Mouse (Mus musculus) midbrain, embryonic 15.5 days (tissue): ENCODE results near the gene Tcf25. TPM values are rescaled to one million over a fixed set of nuclear protein-coding genes. Genes with fewer than 3 reads are reported as not detected.
"Not testable (repeated sequence)": the region's sequence is repeated elsewhere in the genome, so short reads cannot be mapped to it uniquely, and the experiment has no call there.

Experiments
- ATAC-seq: fragments of 200-750 bp; cut with Nextera tagmentation; replicated peaks from 2 replicates; pipeline ENCODE4 v1.8.0; 2017; ENCODE audit warnings: moderate TSS enrichment
- H3K27ac ChIP-seq: fragments of 300-500 bp; sonication (generic); 2 replicates; pipeline ENCODE4 v1.5.1; 2015; ENCODE audit warnings: mild to moderate bottlenecking, inconsistent platforms
- H3K27me3 ChIP-seq: fragments of 300-500 bp; sonication (generic); replicated peaks from 2 replicates; pipeline ENCODE4 v1.6.1; 2015; ENCODE audit warnings: inconsistent platforms
- H3K36me3 ChIP-seq: fragments of 300-500 bp; sonication (generic); replicated peaks from 2 replicates; pipeline ENCODE4 v1.6.1; 2015; ENCODE audit warnings: inconsistent platforms
- H3K4me1 ChIP-seq: fragments of 300-500 bp; sonication (generic); 2 replicates; pipeline ENCODE4 v1.6.1; 2015; ENCODE audit warnings: inconsistent platforms
- H3K4me2 ChIP-seq: fragments of 300-500 bp; sonication (generic); 2 replicates; pipeline ENCODE4 v1.6.1; 2015; ENCODE audit warnings: inconsistent platforms, mild to moderate bottlenecking, moderate library complexity
- H3K4me3 ChIP-seq: fragments of 300-500 bp; sonication (generic); 2 replicates; pipeline ENCODE4 v1.5.1; 2015; ENCODE audit warnings: mild to moderate bottlenecking, inconsistent platforms
- H3K9ac ChIP-seq: fragments of 300-500 bp; sonication (generic); 2 replicates; pipeline ENCODE4 v1.6.1; 2015; ENCODE audit warnings: mild to moderate bottlenecking, inconsistent platforms
- H3K9me3 ChIP-seq: fragments of 300-500 bp; sonication (generic); 2 replicates; pipeline ENCODE4 v1.6.1; 2016; ENCODE audit warnings: inconsistent platforms
- WGBS: fragments of 180-500 bp; shearing (Covaris S2); methylation state at CpG from one replicate; pipeline ENCODE4 v1.1.7; 2015; ENCODE audit warnings: mixed read lengths; 5-methylcytosine and 5-hydroxymethylcytosine counted together
- polyA plus RNA-seq: library from polyadenylated mRNA; unstranded; fragments of >200 nt; fragmentation: Nextera tagmentation; extraction: Ambion mirVana; gene quantifications from 2 replicates; pipeline ENCODE4 v1.2.1, GENCODE M21; 2015

The Tcf25 gene
- polyA plus RNA-seq, 1 experiment from 2014 or later: 324 TPM

DNA sequence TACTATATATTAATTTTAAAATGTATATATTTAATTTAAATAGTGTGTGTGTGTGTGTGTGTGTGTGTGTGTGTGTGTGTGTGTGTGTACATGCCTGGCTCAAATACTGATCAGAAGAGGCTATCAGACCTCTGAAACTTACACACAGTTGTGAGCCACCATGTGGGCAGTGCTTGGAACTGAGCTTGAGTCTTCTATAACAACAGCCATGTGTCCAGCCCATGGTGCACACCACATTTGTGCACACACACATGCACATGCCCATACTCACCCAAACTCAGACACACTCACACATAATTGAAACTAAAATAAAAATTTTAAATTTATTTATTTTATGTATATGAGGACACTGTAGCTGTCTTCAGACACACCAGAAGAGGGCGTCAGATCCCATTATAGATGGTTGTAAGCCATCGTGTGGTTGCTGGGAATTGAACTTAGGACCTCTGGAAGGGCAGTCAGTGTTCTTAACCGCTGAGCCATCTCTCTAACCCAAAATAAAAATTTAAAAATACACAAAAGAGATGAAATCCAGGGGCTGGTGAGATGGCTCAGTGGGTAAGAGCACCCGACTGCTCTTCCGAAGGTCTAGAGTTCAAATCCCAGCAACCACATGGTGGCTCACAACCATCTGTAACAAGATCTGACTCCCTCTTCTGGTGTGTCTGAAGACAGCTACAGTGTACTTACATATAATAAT, 41.6 kb downstream of the Tcf25 start:
- peaks cover 34% of the 10 kb centered on the region for H3K4me1 ChIP-seq
- ATAC-seq, H3K27ac ChIP-seq, H3K9me3 ChIP-seq, H3K9ac ChIP-seq, H3K27me3 ChIP-seq: not testable (repeated sequence)
- peak overlapping the region; percentile 74 for H3K4me3 ChIP-seq
- peaks cover 22% of the 10 kb centered on the region for H3K36me3 ChIP-seq
- WGBS: 81% methylated on average over 5 of the region's 5 CpGs
- H3K4me2 ChIP-seq: peak overlapping the region; percentile 95

DNA sequence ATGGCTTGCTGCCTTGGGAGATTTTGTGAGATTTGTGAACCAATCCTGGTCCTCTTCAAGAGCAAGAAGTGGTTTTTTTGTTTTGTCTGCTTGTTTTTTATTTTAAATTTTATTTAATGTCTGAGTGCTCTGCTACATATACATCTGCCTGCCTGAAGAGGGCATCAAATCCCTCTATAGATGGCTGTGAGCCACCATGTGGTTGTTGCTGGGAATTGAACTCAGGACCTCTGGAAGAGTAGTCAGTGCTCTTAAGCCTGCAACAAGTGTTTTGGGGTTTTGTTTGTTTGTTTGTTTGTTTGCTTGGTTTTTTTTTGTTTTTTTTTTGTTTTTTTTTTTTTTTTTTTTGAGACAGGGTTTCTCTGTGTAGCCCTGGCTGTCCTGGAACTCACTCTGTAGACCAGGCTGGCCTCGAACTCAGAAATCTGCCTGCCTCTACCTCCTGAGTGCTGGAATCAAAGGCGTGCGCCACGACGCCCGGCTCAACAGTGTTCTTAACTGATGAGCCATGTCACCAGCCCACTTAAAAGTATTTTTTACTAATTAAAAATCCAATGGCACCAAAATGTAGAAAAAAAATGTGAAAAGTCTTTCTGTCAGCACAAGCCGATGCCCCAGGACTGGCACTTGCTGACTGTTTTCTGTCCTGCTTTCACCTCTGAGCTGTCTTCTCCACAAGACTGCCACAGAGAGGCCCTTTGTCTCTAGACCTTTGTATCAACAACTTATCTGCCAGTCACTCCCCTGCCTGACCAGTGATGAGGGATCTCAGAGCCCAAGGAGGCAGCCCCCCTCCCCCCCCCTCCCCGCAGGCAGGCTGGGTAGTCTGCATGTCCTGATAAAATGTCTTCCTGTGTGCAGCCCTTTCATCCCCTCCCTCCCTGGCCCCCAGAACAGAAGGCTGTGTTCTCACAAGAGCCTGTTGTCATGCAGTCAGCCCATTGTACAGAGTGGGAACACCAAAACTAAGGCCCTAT, 42.7 kb downstream of the Tcf25 start:
- 84% methylated on average over 8 of the region's 8 CpGs for WGBS
- Histone ChIP-seq H3K27ac (no peak overlapping the region), H3K9ac (0 out of 2 replicates have a peak overlapping the region, but pooled peaks have one; percentile 10), H3K9me3 (no peaks in the 10 kb centered on the region), H3K4me2 (peak overlapping the region; percentile 95), H3K27me3 (no peaks in the 10 kb centered on the region), H3K4me1 (peaks cover 31% of the 10 kb centered on the region), H3K4me3 (peak overlapping the region; percentile 74), H3K36me3 (peaks cover 33% of the 10 kb centered on the region)
- no peak for ATAC-seq

- no peak overlapping the region for H3K9ac ChIP-seq
- ATAC-seq: no peak
- WGBS: 74% methylated on average over 8 of the region's 8 CpGs
- no peak overlapping the region for H3K4me3 ChIP-seq
- H3K4me1 ChIP-seq: peaks cover 32% of the 10 kb centered on the region
- H3K36me3 ChIP-seq: peaks cover 38% of the 10 kb centered on the region
- peak overlapping the region; percentile 95 for H3K4me2 ChIP-seq
- no peak overlapping the region for H3K27ac ChIP-seq
- H3K27me3 ChIP-seq: no peaks in the 10 kb centered on the region
- no peaks in the 10 kb centered on the region for H3K9me3 ChIP-seq
Measured at GRCm38 (mm10) chr8:123416944-123417555, 43.5 kb downstream of the Tcf25 start.

DNA sequence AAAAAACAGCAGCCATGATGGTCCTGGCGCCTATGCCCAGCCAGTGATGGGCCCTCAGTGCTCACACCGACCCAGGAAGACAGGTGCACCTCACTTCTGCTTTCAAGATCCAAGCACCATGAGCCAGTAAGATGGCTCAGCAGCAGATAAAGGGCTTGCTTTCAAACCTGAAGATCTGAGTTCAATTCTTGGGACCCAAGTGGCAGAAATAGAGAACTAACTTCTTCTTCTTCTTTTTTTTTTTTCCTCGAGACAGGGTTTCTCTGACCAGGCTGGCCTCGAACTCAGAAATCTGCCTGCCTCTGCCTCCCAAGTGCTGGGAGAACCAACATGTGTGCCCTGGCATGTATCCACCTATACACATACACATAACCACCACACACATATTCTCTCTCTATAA, 46.2 kb downstream of the Tcf25 start:
- Histone ChIP-seq H3K36me3 (peaks cover 38% of the 10 kb centered on the region), H3K27me3 (no peaks in the 10 kb centered on the region), H3K4me1 (peaks cover 34% of the 10 kb centered on the region), H3K4me3 (no peak overlapping the region), H3K9me3 (no peaks in the 10 kb centered on the region), H3K4me2 (no peak overlapping the region), H3K9ac (no peak overlapping the region), H3K27ac (no peak overlapping the region)
- ATAC-seq: no peak
- 87% methylated on average over 4 of the region's 4 CpGs for WGBS

GRCm38 (mm10) chr8:123420525-123421281, 47.1 kb downstream of the Tcf25 start:
- Histone ChIP-seq H3K4me3 (no peak overlapping the region), H3K27me3 (no peaks in the 10 kb centered on the region), H3K4me2 (no peak overlapping the region), H3K9me3 (no peaks in the 10 kb centered on the region), H3K36me3 (peaks cover 38% of the 10 kb centered on the region), H3K4me1 (peaks cover 30% of the 10 kb centered on the region), H3K9ac (no peak overlapping the region), H3K27ac (no peak overlapping the region)
- 93% methylated on average over 34 of the region's 34 CpGs for WGBS
- ATAC-seq: peak; percentile 21

DNA sequence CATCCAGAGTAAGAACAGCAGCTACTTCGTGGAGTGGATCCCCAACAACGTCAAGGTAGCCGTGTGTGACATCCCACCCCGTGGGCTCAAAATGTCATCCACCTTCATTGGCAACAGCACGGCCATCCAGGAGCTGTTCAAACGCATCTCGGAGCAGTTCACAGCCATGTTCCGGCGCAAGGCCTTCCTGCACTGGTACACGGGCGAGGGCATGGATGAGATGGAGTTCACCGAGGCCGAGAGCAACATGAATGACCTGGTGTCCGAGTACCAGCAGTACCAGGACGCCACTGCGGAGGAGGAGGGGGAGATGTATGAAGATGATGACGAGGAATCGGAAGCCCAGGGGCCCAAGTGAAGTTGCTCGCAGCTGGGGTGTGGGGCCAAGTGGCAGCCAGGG, 47.8 kb downstream of the Tcf25 start:
- H3K9me3 ChIP-seq: no peaks in the 10 kb centered on the region
- H3K27ac ChIP-seq: no peak overlapping the region
- no peaks in the 10 kb centered on the region for H3K27me3 ChIP-seq
- 88% methylated on average over 19 of the region's 19 CpGs for WGBS
- H3K4me2 ChIP-seq: no peak overlapping the region
- no peak for ATAC-seq
- peaks cover 28% of the 10 kb centered on the region for H3K4me1 ChIP-seq
- H3K36me3 ChIP-seq: peaks cover 38% of the 10 kb centered on the region
- no peak overlapping the region for H3K9ac ChIP-seq
- H3K4me3 ChIP-seq: no peak overlapping the region

DNA sequence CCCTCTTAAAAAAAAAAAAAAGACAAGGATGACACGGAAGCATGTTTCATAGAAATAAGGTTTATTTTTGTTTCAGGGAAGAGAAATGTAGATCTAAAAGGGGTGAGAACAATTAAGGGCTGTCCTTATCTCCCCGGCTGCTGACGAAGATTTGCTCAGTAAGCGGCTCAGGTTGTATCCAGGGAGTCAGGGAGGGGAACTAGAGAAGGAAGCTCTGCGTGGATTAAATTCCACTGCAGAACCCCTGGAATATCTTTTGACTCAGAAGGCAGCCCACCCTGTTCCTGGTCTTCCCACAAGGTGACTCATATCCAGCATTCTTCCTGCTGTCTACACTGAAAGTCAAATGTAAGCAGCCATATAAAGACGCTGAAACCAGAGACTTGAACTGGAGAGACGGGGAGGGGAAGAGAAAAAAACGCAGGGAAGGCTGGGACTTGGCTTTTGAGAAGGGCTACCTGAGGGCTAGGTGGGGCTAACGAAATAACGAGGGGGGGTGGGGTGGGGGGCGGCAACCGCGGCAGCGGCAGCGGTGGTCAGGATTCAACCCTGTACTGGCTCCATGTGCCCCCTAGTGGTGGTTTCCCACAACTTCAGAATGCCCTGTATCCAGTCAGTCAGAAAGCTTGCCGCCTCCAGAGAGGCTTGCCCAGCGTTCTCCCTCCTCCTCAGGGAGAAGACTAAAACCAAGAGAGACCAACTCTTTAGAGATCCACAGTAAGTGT, 48.7 kb downstream of the Tcf25 start:
- H3K4me1 ChIP-seq: peaks cover 19% of the 10 kb centered on the region
- no peak overlapping the region for H3K4me3 ChIP-seq
- peaks cover 38% of the 10 kb centered on the region for H3K36me3 ChIP-seq
- H3K27ac ChIP-seq: no peak overlapping the region
- no peaks in the 10 kb centered on the region for H3K9me3 ChIP-seq
- H3K4me2 ChIP-seq: peak overlapping the region; percentile 20; the same call in 1 of the 2 replicates
- no peak overlapping the region for H3K9ac ChIP-seq
- ATAC-seq: peak; percentile 34; the same call in 1 of the 2 replicates
- 19% methylated on average over 17 of the region's 17 CpGs for WGBS
- H3K27me3 ChIP-seq: no peaks in the 10 kb centered on the region

DNA sequence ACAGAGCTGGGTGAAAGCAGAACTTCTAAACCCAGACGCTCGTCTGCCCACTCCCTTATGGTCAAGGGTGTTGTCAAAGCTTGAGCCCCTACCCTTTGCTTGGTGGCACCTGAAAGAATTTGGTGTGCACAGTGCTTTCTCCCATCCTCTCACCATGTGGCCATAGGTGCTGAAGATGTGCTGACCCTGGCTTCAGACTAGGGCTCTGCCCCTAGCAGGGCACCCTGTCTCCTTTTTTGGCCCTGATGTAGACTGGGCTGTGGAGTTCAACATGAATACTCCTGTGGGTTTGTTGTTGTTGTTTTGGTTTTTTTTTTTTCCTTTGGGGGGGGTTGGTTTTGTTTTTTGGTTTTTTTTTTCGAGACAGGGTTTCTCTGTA, 49.2 kb downstream of the Tcf25 start:
- Histone ChIP-seq H3K9ac (no peak overlapping the region), H3K27me3 (no peaks in the 10 kb centered on the region), H3K9me3 (0 out of 2 replicates have a peak, but pooled peaks cover 2% of the 10 kb centered on the region), H3K36me3 (peaks cover 36% of the 10 kb centered on the region), H3K4me3 (no peak overlapping the region), H3K4me2 (no peak overlapping the region), H3K27ac (no peak overlapping the region), H3K4me1 (peaks cover 14% of the 10 kb centered on the region)
- WGBS: 29% methylated on average over 3 of the region's 3 CpGs
- ATAC-seq: peak; percentile 12; the same call in 1 of the 2 replicates

GRCm38 (mm10) chr8:123423441-123423840, 49.9 kb downstream of the Tcf25 start, which contains the start of gene Def8:
Gene Def8, plus strand, starts transcription at chr8:123423527.
- WGBS: 74% methylated on average over 7 of the region's 7 CpGs

GRCm38 (mm10) chr8:123426511-123427509, 53.3 kb downstream of the Tcf25 start:
- 95% methylated on average over 27 of the region's 27 CpGs for WGBS
- no peak overlapping the region for H3K27ac ChIP-seq
- ATAC-seq: no peak

More at GRCm38 (mm10) chr8:123423441-123423840, 49.9 kb downstream of the Tcf25 start, which contains the start of gene Def8:
- Histone ChIP-seq H3K4me1 (peaks cover 9% of the 10 kb centered on the region), H3K4me2 (peak within 1 kb of the TSS; percentile 20; the same call in 1 of the 2 replicates), H3K4me3 (no peak within 1 kb of the TSS), H3K9me3 (0 out of 2 replicates have a peak, but pooled peaks cover 7% of the 10 kb centered on the region), H3K9ac (no peak within 1 kb of the TSS), H3K27ac (no peak within 1 kb of the TSS), H3K27me3 (no peaks in the 10 kb centered on the region), H3K36me3 (peaks cover 32% of the 10 kb centered on the region)
- no peak for ATAC-seq

More at GRCm38 (mm10) chr8:123426511-123427509, 53.3 kb downstream of the Tcf25 start:
- no peaks in the 10 kb centered on the region for H3K27me3 ChIP-seq
- peaks cover 15% of the 10 kb centered on the region; the same call in 1 of the 2 replicates for H3K9me3 ChIP-seq
- H3K36me3 ChIP-seq: no peaks in the 10 kb centered on the region
- no peak overlapping the region for H3K4me2 ChIP-seq
- H3K4me3 ChIP-seq: no peak overlapping the region
- H3K4me1 ChIP-seq: peaks cover 9% of the 10 kb centered on the region
- no peak overlapping the region for H3K9ac ChIP-seq
